ENCODE assay signal across 18 mouse cellular contexts in genomic region chr5:74447517-74448334, GRCm38 (mm10).
"Had no signal": no experiment of that assay in that cellular context is flagged by ENCODE, and none has a peak within 500 bp of the region (broad histone marks: within the 10 kb centered on the region; RNA-seq: fewer than 3 reads in every experiment).

No protein-coding gene starts in this region.

- H3K27ac ChIP-seq: kidney, postnatal 0 days; left cerebral cortex, adult 2 months; liver, embryonic 13.5 days; midbrain, embryonic 12.5 days; midbrain, embryonic 15.5 days; neural tube, embryonic 12.5 days; neural tube, embryonic 15.5 days had no signal

- H3K27me3 ChIP-seq: liver, embryonic 13.5 days; midbrain, embryonic 12.5 days; midbrain, embryonic 15.5 days; neural tube, embryonic 12.5 days; neural tube, embryonic 15.5 days had no signal

- DNase-seq: kidney, adult 18-20 months; kidney, postnatal 25 days; layer of hippocampus, postnatal 36 days; liver, embryonic 13.5 days; lung, adult 2 months; lung, postnatal 14 days; lung, postnatal 4 days; right cerebral cortex, adult 18-20 months; right cerebral cortex, postnatal 25 days; thymus, adult 2 months; thymus, postnatal 14 days; thymus, postnatal 4 days had no signal

- H3K4me2 ChIP-seq: liver, embryonic 13.5 days; midbrain, embryonic 12.5 days; midbrain, embryonic 15.5 days; neural tube, embryonic 12.5 days; neural tube, embryonic 15.5 days had no signal

- ATAC-seq: midbrain, embryonic 15.5 days had no signal

- H3K9ac ChIP-seq: liver, embryonic 13.5 days; midbrain, embryonic 12.5 days; midbrain, embryonic 15.5 days; neural tube, embryonic 12.5 days; neural tube, embryonic 15.5 days had no signal

- H3K4me1 ChIP-seq: liver, embryonic 13.5 days; midbrain, embryonic 12.5 days; midbrain, embryonic 15.5 days; neural tube, embryonic 12.5 days; neural tube, embryonic 15.5 days had no signal

- H3K9me3 ChIP-seq: liver, embryonic 13.5 days; midbrain, embryonic 12.5 days; midbrain, embryonic 15.5 days; neural tube, embryonic 12.5 days; neural tube, embryonic 15.5 days had no signal

- H3K4me3 ChIP-seq: left cerebral cortex, adult 2 months; liver, embryonic 13.5 days; midbrain, embryonic 12.5 days; midbrain, embryonic 15.5 days; neural tube, embryonic 12.5 days; neural tube, embryonic 15.5 days had no signal

- H3K36me3 ChIP-seq: liver, embryonic 13.5 days; midbrain, embryonic 12.5 days; midbrain, embryonic 15.5 days; neural tube, embryonic 12.5 days; neural tube, embryonic 15.5 days had no signal
